Mouse (Mus musculus) induced T-regulatory cell, adult 2 months (primary cell): ENCODE measurements at regions not wholly inside any gene's neighbourhood (a gene's known extent, or its start where the extent isn't known, plus 50 kb on each side); places are given as distances from the start of the nearest gene placed in this dataset.

ENCODE experiments used
- DNase-seq: peaks from one replicate; pipeline ENCODE4 v3.0.0-alpha.2; 2012; ENCODE audit warnings: low read depth

- no peak for DNase-seq
These were observed 89.9 kb upstream of the Krr1 start for GRCm38 (mm10) chr10:111882521-111882920.

- DNase-seq = no peak
These were observed 87.8 kb upstream of the Krr1 start for GRCm38 (mm10) chr10:111884701-111885100.

- DNase-seq = no peak
These were observed 83.4 kb upstream of the Krr1 start for GRCm38 (mm10) chr10:111889111-111889510.

- DNase-seq = no peak
These were observed 79.0 kb upstream of the Krr1 start for GRCm38 (mm10) chr10:111893489-111893888.

GRCm38 (mm10) chr10:111893941-111894340, 78.5 kb upstream of the Krr1 start:
- no peak for DNase-seq

- no peak for DNase-seq
These were observed 75.1 kb upstream of the Krr1 start for GRCm38 (mm10) chr10:111897361-111897760.

- no peak for DNase-seq
These were observed 71.4 kb upstream of the Krr1 start for GRCm38 (mm10) chr10:111900723-111901716.

GRCm38 (mm10) chr10:111903956-111904355, 68.5 kb upstream of the Krr1 start:
- no peak for DNase-seq

GRCm38 (mm10) chr10:111907836-111908235, 64.6 kb upstream of the Krr1 start:
- no peak for DNase-seq

GRCm38 (mm10) chr10:111912561-111912960, 59.9 kb upstream of the Krr1 start:
- DNase-seq = no peak

- DNase-seq = no peak
These were observed 59.2 kb upstream of the Krr1 start for GRCm38 (mm10) chr10:111913066-111913785.

GRCm38 (mm10) chr10:111914231-111914630, 58.2 kb upstream of the Krr1 start:
- DNase-seq = no peak

- no peak for DNase-seq
These were observed 54.4 kb upstream of the Krr1 start for GRCm38 (mm10) chr10:111918071-111918507.

GRCm38 (mm10) chr10:111919475-111919874, 53.0 kb upstream of the Krr1 start:
- DNase-seq = no peak

- no peak for DNase-seq
These were observed 51.0 kb upstream of the Krr1 start for GRCm38 (mm10) chr10:111921492-111921891.
